Mouse (Mus musculus) urinary bladder, postnatal 25 days (tissue): ENCODE results near the gene Sult4a1.

Experiments used
- DNase-seq: peaks from one replicate; pipeline ENCODE4 v3.0.0; 2022; ENCODE audit warnings: low spot score

Gene Sult4a1

GRCm38 (mm10) chr15:84096051-84096450 is 9.5 kb downstream of the Sult4a1 start:
- DNase-seq = no peak

GRCm38 (mm10) chr15:84094921-84095320 is 10.6 kb downstream of the Sult4a1 start:
- no peak for DNase-seq

GRCm38 (mm10) chr15:84086775-84087174 is 18.8 kb downstream of the Sult4a1 start:
- no peak for DNase-seq

- no peak for DNase-seq
These were observed 19.2 kb downstream of the Sult4a1 start for GRCm38 (mm10) chr15:84086364-84086763.

GRCm38 (mm10) chr15:84080069-84080468 is 25.5 kb downstream of the Sult4a1 start:
- DNase-seq = no peak

GRCm38 (mm10) chr15:84079519-84079918 is 26.0 kb downstream of the Sult4a1 start:
- no peak for DNase-seq

- no peak for DNase-seq
These were observed 26.9 kb downstream of the Sult4a1 start for GRCm38 (mm10) chr15:84078667-84079066.

GRCm38 (mm10) chr15:84077151-84077550 is 28.4 kb downstream of the Sult4a1 start:
- DNase-seq = no peak

- DNase-seq = no peak
These were observed 30.8 kb downstream of the Sult4a1 start for GRCm38 (mm10) chr15:84074705-84075185.

- DNase-seq = peak; percentile 49
These were observed 31.4 kb downstream of the Sult4a1 start for GRCm38 (mm10) chr15:84073911-84074704.

GRCm38 (mm10) chr15:84073058-84073457 is 32.5 kb downstream of the Sult4a1 start:
- DNase-seq = no peak

GRCm38 (mm10) chr15:84072226-84072625 is 33.3 kb downstream of the Sult4a1 start:
- DNase-seq = peak; percentile 31

GRCm38 (mm10) chr15:84070116-84070676 is 35.4 kb downstream of the Sult4a1 start:
- no peak for DNase-seq

- DNase-seq = no peak
These were observed 36.0 kb downstream of the Sult4a1 start for GRCm38 (mm10) chr15:84069455-84070050.

GRCm38 (mm10) chr15:84065701-84066100 is 39.9 kb downstream of the Sult4a1 start:
- no peak for DNase-seq

GRCm38 (mm10) chr15:84065140-84065539 is 40.4 kb downstream of the Sult4a1 start, which contains the start of gene Efcab6:
Gene Efcab6 (minus strand): TSS chr15:84065379.
- no peak for DNase-seq

GRCm38 (mm10) chr15:84058841-84059240 is 46.7 kb downstream of the Sult4a1 start:
- DNase-seq = no peak

- no peak for DNase-seq
These were observed 49.5 kb downstream of the Sult4a1 start for GRCm38 (mm10) chr15:84056083-84056482.

GRCm38 (mm10) chr15:84053859-84054258 is 51.7 kb downstream of the Sult4a1 start:
- DNase-seq = peak; percentile 72

GRCm38 (mm10) chr15:84053240-84053639 is 52.3 kb downstream of the Sult4a1 start:
- no peak for DNase-seq

- no peak for DNase-seq
These were observed 53.2 kb downstream of the Sult4a1 start for GRCm38 (mm10) chr15:84052390-84052789.

- DNase-seq = no peak
These were observed 56.0 kb downstream of the Sult4a1 start for GRCm38 (mm10) chr15:84049570-84049969.

- no peak for DNase-seq
These were observed 60.0 kb downstream of the Sult4a1 start for GRCm38 (mm10) chr15:84045562-84045961.
